Mouse (Mus musculus) MEL (cell line): ENCODE data around the gene Rps21.

ENCODE experiments used
- CTCF ChIP-seq, 3 experiments: IDR thresholded peaks in 2 of 3; conservative IDR thresholded peaks in 1 of 3; 2 replicates each; pipeline ENCODE4 v1.5.1; 2011 to 2012; ENCODE audit warnings: low read length in 3 of 3, low read depth in 2 of 3, mild to moderate bottlenecking in 2 of 3, improper control_type of control experiment in 1 of 3, inconsistent platforms in 1 of 3, mixed read lengths in 1 of 3, moderate library complexity in 1 of 3; ENCODE audit not compliant: control insufficient read depth in 1 of 3, insufficient read depth in 1 of 3, poor library complexity in 1 of 3, severe bottlenecking in 1 of 3
- EP300 ChIP-seq, 2 experiments: IDR thresholded peaks; 2 replicates each; pipeline ENCODE4 v1.6.1; 2011; ENCODE audit warnings: improper control_type of control experiment in 2 of 2, low read length in 2 of 2, low read depth in 1 of 2, mild to moderate bottlenecking in 1 of 2
- KAT2A ChIP-seq: conservative IDR thresholded peaks from 2 replicates; pipeline ENCODE4 v1.6.1; 2012; ENCODE audit warnings: low read depth, low read length, improper control_type of control experiment, inconsistent platforms
- POLR2A ChIP-seq, 2 experiments: IDR thresholded peaks; 2 replicates each; pipeline ENCODE4 v1.6.1; 2011 to 2012; ENCODE audit warnings: low read length in 2 of 2, mild to moderate bottlenecking in 2 of 2, control low read depth in 1 of 2, improper control_type of control experiment in 1 of 2, low read depth in 1 of 2, moderate library complexity in 1 of 2; ENCODE audit not compliant: control insufficient read depth in 1 of 2, insufficient read depth in 1 of 2, poor library complexity in 1 of 2

- no peak for TF ChIP-seq EP300 (IDR thresholded peaks at IDR 0.05; ENCODE audit: low read depth in 1 of 2, low read length in 2 of 2)
- TF ChIP-seq CTCF (IDR thresholded peaks at IDR 0.05 in 2 of 3, conservative IDR thresholded peaks at IDR 0.05 in 1 of 3; ENCODE audit: control insufficient read depth in 1 of 3, insufficient read depth in 1 of 3, low read depth in 2 of 3, low read length in 3 of 3, poor library complexity in 1 of 3, severe bottlenecking in 1 of 3): no peak
- TF ChIP-seq KAT2A: no peak
- no peak for TF ChIP-seq POLR2A (IDR thresholded peaks at IDR 0.05; ENCODE audit: control insufficient read depth in 1 of 2, insufficient read depth in 1 of 2, low read depth in 1 of 2, low read length in 2 of 2, poor library complexity in 1 of 2)
These were observed 49.4 kb downstream of the Rps21 start for GRCm38 (mm10) chr2:180306423-180307168.
